Mouse (Mus musculus) layer of hippocampus, adult 9-10 months (tissue): ENCODE data around the gene Arhgap24.

Experiments
- DNase-seq: peaks from one replicate; pipeline ENCODE4 v3.0.0; 2022; ENCODE audit warnings: low spot score

Gene Arhgap24

GRCm38 (mm10) chr5:102744051-102744450 is 262.9 kb downstream of the Arhgap24 start:
- DNase-seq = no peak

- DNase-seq = no peak
Observed at GRCm38 (mm10) chr5:102748146-102748545, 267.0 kb downstream of the Arhgap24 start.

- no peak for DNase-seq
Observed at GRCm38 (mm10) chr5:102749020-102749419, 267.8 kb downstream of the Arhgap24 start.

- DNase-seq = no peak
Observed at GRCm38 (mm10) chr5:102750674-102751073, 269.5 kb downstream of the Arhgap24 start.

GRCm38 (mm10) chr5:102751661-102752307 is 270.6 kb downstream of the Arhgap24 start:
- DNase-seq = no peak

- no peak for DNase-seq
Observed at GRCm38 (mm10) chr5:102752308-102752663, 271.1 kb downstream of the Arhgap24 start.

GRCm38 (mm10) chr5:102757040-102757439 is 275.8 kb downstream of the Arhgap24 start:
- no peak for DNase-seq

GRCm38 (mm10) chr5:102765694-102766093 is 284.5 kb downstream of the Arhgap24 start:
- no peak for DNase-seq

GRCm38 (mm10) chr5:102766311-102767057 is 285.3 kb downstream of the Arhgap24 start:
- no peak for DNase-seq

- DNase-seq = no peak
Observed at GRCm38 (mm10) chr5:102767058-102767444, 285.9 kb downstream of the Arhgap24 start.

- no peak for DNase-seq
Observed at GRCm38 (mm10) chr5:102767822-102768221, 286.6 kb downstream of the Arhgap24 start.

GRCm38 (mm10) chr5:102768385-102769080 is 287.3 kb downstream of the Arhgap24 start:
- DNase-seq = no peak

GRCm38 (mm10) chr5:102770611-102771010 is 289.4 kb downstream of the Arhgap24 start:
- DNase-seq = no peak

- DNase-seq = no peak
Observed at GRCm38 (mm10) chr5:102774500-102774899, 293.3 kb downstream of the Arhgap24 start.

GRCm38 (mm10) chr5:102777255-102777654 is 296.1 kb downstream of the Arhgap24 start:
- DNase-seq = no peak

GRCm38 (mm10) chr5:102777852-102778251 is 296.7 kb downstream of the Arhgap24 start:
- no peak for DNase-seq

GRCm38 (mm10) chr5:102778253-102778652 is 297.1 kb downstream of the Arhgap24 start:
- no peak for DNase-seq

- DNase-seq = no peak
Observed at GRCm38 (mm10) chr5:102783585-102783984, 302.4 kb downstream of the Arhgap24 start.

- DNase-seq = no peak
Observed at GRCm38 (mm10) chr5:102786123-102786522, 304.9 kb downstream of the Arhgap24 start.

GRCm38 (mm10) chr5:102788437-102788836 is 307.2 kb downstream of the Arhgap24 start:
- DNase-seq = no peak

- DNase-seq = no peak
Observed at GRCm38 (mm10) chr5:102791273-102791672, 310.1 kb downstream of the Arhgap24 start.

- DNase-seq = no peak
Observed at GRCm38 (mm10) chr5:102793536-102793935, 312.3 kb downstream of the Arhgap24 start.

GRCm38 (mm10) chr5:102801469-102801868 is 320.3 kb downstream of the Arhgap24 start:
- no peak for DNase-seq
